Mouse (Mus musculus): ENCODE measurements around the gene Ntrk3. TPM values are rescaled to one million over a fixed set of nuclear protein-coding genes. Genes with fewer than 3 reads are reported as not detected.

Gene Ntrk3
- polyA plus RNA-seq, 1 experiment from 2014 or later = 4.5 TPM

DNA sequence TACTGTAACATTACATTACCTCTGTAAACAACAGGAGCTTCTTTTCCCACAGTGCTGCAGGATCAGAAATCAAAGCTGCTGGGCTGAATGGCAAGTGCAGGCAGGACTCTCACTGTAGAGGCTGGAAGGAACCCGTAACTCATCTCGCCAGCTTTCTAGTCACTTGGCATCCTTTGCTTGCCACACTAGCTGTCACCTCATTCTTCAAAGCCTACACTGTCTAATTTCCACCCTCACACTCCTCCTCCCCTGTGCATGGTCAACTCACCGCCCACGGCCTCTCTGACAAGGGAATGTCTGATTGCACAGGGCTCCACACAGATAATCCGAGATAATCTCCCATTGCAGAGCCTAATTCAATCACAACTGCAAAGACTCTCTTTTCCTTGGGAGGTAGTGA is 327.8 kb downstream of the Ntrk3 start:
- H3K27ac ChIP-seq = no peak overlapping the region
- H3K27me3 ChIP-seq (ENCODE audit: insufficient read depth, poor library complexity, severe bottlenecking) = no peaks in the 10 kb centered on the region
- no peaks in the 10 kb centered on the region for H3K4me1 ChIP-seq (replicated peaks)
- no peak for DNase-seq (ENCODE audit: low spot score)
- no peak overlapping the region for H3K4me3 ChIP-seq
- no peaks in the 10 kb centered on the region for H3K9me3 ChIP-seq
- no peaks in the 10 kb centered on the region for H3K36me3 ChIP-seq
- WGBS = 86% methylated on average over 5 of the region's 5 CpGs

DNA sequence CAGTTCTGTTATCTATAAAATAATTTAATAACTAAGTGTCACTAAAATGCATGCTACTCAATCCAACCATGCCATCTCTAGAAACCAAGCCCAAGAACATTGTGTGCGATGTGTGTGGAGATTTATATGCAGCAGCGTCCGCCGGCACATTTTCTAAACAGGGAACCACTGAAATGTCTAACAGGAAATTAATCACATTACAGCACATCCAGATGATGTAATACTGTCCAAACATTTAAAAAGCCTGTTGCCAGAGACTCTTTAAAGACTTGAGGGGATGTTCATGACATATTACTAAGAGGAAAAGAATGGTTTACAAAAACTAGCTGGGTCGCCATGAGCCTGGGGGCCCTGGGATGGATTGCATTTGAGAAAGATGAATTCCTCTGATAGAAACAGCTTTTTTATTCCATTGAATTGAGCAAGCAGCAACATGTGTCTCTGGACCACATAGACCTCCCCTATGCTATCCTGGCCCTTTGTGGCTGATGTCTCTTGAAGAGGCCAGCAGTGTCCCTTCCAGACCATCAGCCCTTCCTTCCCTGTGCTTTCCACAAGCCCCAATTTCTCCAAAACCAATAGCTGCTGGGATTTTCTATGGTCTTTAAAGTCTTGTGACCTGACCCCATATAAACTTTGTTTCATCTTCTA is 331.0 kb downstream of the Ntrk3 start:
- H3K4me3 ChIP-seq = no peak overlapping the region
- no peaks in the 10 kb centered on the region for H3K9me3 ChIP-seq
- no peaks in the 10 kb centered on the region for H3K36me3 ChIP-seq
- no peaks in the 10 kb centered on the region for H3K27me3 ChIP-seq (ENCODE audit: insufficient read depth, poor library complexity, severe bottlenecking)
- 94% methylated on average over 5 of the region's 5 CpGs for WGBS
- H3K27ac ChIP-seq = no peak overlapping the region
- H3K4me1 ChIP-seq (replicated peaks) = no peaks in the 10 kb centered on the region
- DNase-seq (ENCODE audit: low spot score) = no peak

DNA sequence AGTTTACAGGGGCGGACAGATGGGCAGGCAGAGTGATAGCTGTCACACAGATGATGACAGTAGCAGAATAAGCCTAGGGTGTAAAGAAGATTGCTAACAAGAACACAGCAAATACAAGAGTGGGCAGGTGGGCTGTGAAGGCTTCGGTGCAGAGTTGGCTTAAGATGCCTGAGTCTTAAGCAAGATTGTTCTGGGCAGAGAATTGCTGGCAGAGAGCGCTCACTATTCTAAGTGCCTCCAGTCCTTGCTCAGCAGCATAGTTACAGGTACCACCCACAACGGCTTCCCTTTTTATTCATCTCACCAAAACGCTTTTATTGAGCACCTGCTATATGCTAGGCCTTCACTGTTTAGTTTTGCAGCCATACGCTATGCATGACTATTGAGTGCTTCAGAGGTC is 333.3 kb downstream of the Ntrk3 start:
- H3K27me3 ChIP-seq (ENCODE audit: insufficient read depth, poor library complexity, severe bottlenecking) = no peaks in the 10 kb centered on the region
- H3K4me1 ChIP-seq (replicated peaks) = no peaks in the 10 kb centered on the region
- H3K36me3 ChIP-seq = no peaks in the 10 kb centered on the region
- H3K27ac ChIP-seq = no peak overlapping the region
- H3K9me3 ChIP-seq = no peaks in the 10 kb centered on the region
- no peak overlapping the region for H3K4me3 ChIP-seq
- 94% methylated on average over 6 of the region's 6 CpGs for WGBS
- DNase-seq (ENCODE audit: low spot score) = no peak

DNA sequence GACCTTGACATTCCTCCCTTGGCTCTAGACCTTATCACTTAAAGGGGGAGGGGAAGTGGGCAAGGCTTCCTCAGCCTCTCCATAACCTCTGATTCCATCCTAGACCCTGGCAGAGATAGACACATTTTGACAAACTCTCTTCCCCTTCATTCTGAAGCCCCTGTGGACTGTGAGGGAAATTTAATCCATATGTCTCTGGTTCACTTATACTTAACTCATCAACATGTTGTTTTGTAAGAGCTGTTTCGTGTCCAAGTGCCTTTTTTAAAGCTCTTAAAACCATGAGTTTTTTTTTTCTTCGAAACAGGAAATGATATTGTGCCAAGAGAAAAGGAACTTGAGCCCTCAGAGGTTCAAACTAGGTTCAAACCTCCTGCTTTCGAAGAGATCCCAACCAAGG is 335.3 kb downstream of the Ntrk3 start:
- H3K27ac ChIP-seq = no peak overlapping the region
- H3K4me1 ChIP-seq (replicated peaks) = no peaks in the 10 kb centered on the region
- no peaks in the 10 kb centered on the region for H3K27me3 ChIP-seq (ENCODE audit: insufficient read depth, poor library complexity, severe bottlenecking)
- no peak for DNase-seq (ENCODE audit: low spot score)
- WGBS = 76% methylated on average over 3 of the region's 3 CpGs
- no peaks in the 10 kb centered on the region for H3K9me3 ChIP-seq
- no peaks in the 10 kb centered on the region for H3K36me3 ChIP-seq
- H3K4me3 ChIP-seq = no peak overlapping the region

DNA sequence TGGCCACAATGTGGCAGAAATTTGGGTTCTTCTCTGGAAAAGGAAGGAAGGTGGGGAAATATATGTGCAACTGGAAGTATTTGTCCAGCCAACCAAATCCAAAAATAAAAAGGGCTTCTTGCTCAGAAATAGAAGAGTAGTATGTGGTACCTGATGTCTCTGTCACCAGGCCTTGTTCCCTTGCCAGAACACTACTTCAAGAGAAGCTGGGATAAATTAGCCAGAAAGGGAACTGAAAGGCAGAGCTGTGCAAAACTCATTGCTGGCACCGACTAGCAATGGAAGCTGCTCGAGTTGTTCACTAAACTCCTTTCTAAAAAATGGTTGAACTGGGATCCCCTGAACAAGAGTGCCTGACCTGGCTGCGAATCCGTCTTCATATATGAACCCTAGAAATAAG is 337.6 kb downstream of the Ntrk3 start:
- Histone ChIP-seq H3K4me3 (no peak overlapping the region), H3K27ac (no peak overlapping the region), H3K27me3 (ENCODE audit: insufficient read depth, poor library complexity, severe bottlenecking) (no peaks in the 10 kb centered on the region), H3K4me1 (replicated peaks) (no peaks in the 10 kb centered on the region), H3K36me3 (no peaks in the 10 kb centered on the region), H3K9me3 (no peaks in the 10 kb centered on the region)
- DNase-seq (ENCODE audit: low spot score) = no peak
- WGBS = 90% methylated on average over 4 of the region's 4 CpGs

DNA sequence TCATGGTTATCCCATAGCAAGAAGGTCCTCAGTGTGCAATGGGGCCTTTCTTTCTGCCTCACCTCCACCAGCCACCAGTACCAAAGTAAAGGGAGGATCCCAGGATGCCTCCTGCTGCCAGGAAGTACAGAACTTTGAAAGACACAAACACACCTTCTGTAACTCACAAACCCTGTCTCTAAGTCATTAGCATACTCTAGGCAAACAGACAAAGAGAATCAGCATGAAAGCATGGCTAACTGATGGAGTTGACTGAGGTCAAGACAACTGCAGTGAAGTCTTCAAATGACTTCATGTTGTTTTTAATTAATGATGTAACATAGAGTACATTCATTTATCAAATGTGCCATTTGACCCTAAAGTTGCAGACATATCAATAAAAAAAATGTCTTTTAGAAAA is 339.4 kb downstream of the Ntrk3 start:
- H3K27ac ChIP-seq = no peak overlapping the region
- H3K4me1 ChIP-seq (replicated peaks) = no peaks in the 10 kb centered on the region
- no peak overlapping the region for H3K4me3 ChIP-seq
- H3K36me3 ChIP-seq = no peaks in the 10 kb centered on the region
- H3K9me3 ChIP-seq = 0 out of 2 replicates have a peak, but pooled peaks cover 3% of the 10 kb centered on the region
- H3K27me3 ChIP-seq (ENCODE audit: insufficient read depth, poor library complexity, severe bottlenecking) = no peaks in the 10 kb centered on the region
- no peak for DNase-seq (ENCODE audit: low spot score)

DNA sequence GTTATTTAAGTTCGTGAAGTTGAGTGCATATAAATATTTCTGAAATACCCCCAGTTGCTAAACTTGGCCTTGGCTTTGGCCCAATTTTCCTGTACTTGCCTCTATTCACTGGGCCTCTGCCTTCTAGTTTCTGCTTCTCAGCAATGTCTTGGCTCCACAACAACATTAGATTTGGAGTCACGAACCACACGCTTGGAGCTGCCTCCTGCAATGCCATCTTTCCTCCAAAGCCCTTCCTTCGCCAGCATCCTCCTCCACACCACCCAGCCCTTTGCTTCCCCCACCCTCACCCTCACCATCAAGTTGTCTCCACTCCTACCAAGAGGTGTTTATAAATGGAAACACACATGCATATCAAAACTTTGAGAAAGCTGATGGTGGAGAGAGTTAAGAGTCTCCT is 340.6 kb downstream of the Ntrk3 start:
- H3K9me3 ChIP-seq = 0 out of 2 replicates have a peak, but pooled peaks cover 5% of the 10 kb centered on the region
- no peak overlapping the region for H3K4me3 ChIP-seq
- no peaks in the 10 kb centered on the region for H3K36me3 ChIP-seq
- no peaks in the 10 kb centered on the region for H3K4me1 ChIP-seq (replicated peaks)
- no peaks in the 10 kb centered on the region for H3K27me3 ChIP-seq (ENCODE audit: insufficient read depth, poor library complexity, severe bottlenecking)
- H3K27ac ChIP-seq = no peak overlapping the region
- WGBS = 90% methylated on average over 4 of the region's 4 CpGs
- DNase-seq (ENCODE audit: low spot score) = no peak

DNA sequence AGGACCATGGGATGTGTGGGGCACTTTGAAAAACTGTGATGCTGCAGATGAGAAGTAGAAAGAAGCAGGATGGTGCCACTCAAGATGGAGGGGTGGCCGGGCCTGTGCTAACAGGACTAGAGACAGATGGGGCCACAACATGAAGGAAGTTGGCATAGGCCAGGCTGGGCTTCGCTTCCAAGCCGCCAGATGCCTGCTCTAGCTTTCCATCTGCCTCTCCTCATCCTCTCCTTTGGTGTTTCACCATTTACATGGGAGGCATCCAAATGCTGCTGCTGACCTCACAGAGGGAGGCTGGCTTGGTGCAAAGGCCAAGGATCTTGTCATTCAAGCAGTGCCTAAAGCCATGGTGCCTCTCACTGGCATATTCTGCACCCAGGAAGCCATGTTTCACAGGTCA is 347.8 kb downstream of the Ntrk3 start:
- no peak for DNase-seq (ENCODE audit: low spot score)
- Histone ChIP-seq H3K4me1 (replicated peaks) (no peaks in the 10 kb centered on the region), H3K27ac (no peak overlapping the region), H3K27me3 (ENCODE audit: insufficient read depth, poor library complexity, severe bottlenecking) (no peaks in the 10 kb centered on the region), H3K9me3 (0 out of 2 replicates have a peak, but pooled peaks cover 5% of the 10 kb centered on the region), H3K4me3 (no peak overlapping the region), H3K36me3 (no peaks in the 10 kb centered on the region)
- 95% methylated on average over 3 of the region's 3 CpGs for WGBS

DNA sequence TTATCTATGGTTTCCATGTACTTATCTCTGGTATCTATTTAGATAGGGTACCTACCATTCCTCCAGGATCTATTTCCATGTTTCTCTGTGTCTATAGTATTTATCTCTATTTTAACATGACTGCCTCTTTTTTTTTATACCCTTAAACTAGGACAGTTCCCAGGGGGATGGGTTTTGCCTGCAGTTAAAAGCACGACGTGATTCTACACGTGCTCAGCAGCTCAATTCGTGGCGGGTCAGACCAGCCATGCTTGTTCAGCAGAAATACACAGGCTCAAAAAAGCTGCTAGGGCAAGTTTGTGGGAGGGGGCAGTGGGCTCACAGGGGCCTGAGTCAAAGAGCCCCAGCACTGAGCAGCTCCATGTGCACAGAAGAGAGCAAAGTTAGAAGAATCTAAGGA is 349.7 kb downstream of the Ntrk3 start:
- Histone ChIP-seq H3K27me3 (ENCODE audit: insufficient read depth, poor library complexity, severe bottlenecking) (no peaks in the 10 kb centered on the region), H3K27ac (no peak overlapping the region), H3K4me1 (replicated peaks) (no peaks in the 10 kb centered on the region), H3K4me3 (no peak overlapping the region), H3K9me3 (no peaks in the 10 kb centered on the region), H3K36me3 (no peaks in the 10 kb centered on the region)
- 86% methylated on average over 5 of the region's 5 CpGs for WGBS
- DNase-seq (ENCODE audit: low spot score) = no peak

DNA sequence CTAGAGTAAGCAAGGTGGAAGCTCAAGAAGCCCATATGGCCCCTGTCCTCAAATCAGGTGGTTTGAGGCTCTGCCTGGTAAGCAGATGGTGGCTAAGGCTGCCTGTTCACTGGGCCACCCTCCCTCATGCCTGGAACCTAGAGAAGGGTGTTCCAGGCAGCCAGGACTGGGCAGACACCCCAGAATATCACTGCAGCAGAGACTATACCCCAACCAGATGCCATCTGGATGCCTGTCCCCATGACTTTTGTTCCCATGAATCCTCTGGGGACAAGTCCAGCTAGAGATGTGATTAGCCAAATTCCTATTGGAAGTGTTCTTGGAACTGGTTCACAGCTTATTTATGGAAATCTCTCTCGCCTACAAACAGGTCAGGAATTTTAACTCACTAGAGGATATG is 351.8 kb downstream of the Ntrk3 start:
- no peak overlapping the region for H3K27ac ChIP-seq
- no peaks in the 10 kb centered on the region for H3K36me3 ChIP-seq
- DNase-seq (ENCODE audit: low spot score) = no peak
- H3K4me3 ChIP-seq = no peak overlapping the region
- 64% methylated on average over 1 of the region's 1 CpGs for WGBS
- H3K4me1 ChIP-seq (replicated peaks) = no peaks in the 10 kb centered on the region
- H3K9me3 ChIP-seq = no peaks in the 10 kb centered on the region
- H3K27me3 ChIP-seq (ENCODE audit: insufficient read depth, poor library complexity, severe bottlenecking) = no peaks in the 10 kb centered on the region

DNA sequence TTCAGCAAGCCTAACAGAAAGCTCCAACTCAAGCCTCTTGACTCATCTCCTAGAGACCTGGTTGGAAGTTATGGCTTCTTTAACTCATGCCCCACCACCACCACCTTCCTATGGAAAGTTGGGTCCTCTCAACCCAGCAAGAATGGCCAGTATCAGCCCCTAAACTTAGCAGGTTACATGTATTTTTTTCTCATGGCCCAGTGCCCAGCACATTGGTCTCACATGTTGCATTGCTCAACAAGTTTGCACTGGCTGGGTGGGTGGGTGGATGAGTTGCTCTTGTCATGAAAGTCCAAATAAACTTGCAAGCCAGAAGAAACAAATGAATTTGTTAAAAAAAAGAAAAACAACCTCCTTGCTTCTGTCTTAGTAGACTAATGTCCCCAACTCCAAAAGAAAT is 353.7 kb downstream of the Ntrk3 start:
- Histone ChIP-seq H3K27me3 (ENCODE audit: insufficient read depth, poor library complexity, severe bottlenecking) (no peaks in the 10 kb centered on the region), H3K4me1 (replicated peaks) (no peaks in the 10 kb centered on the region), H3K36me3 (no peaks in the 10 kb centered on the region), H3K4me3 (no peak overlapping the region), H3K9me3 (no peaks in the 10 kb centered on the region), H3K27ac (no peak overlapping the region)
- DNase-seq (ENCODE audit: low spot score) = no peak

DNA sequence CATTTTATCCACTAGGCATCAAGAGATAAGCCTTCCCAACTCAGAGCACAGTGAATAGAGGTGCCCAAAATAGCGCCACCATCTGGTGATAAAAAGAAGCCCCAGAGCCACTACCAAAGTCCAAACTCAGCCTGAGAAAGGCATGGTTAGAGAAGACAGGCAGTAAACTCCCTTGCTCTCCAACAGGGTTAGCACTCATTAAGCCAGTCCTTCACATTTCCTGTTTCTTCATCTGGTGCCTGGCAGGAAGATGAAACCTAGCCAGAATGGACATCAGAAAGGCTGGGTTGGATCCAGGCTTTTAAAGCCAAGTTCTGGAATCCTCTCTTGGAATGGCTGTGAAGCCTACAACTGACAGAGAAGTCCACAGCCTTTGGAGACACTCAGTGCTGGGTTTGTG is 355.7 kb downstream of the Ntrk3 start:
- no peaks in the 10 kb centered on the region for H3K36me3 ChIP-seq
- no peak overlapping the region for H3K4me3 ChIP-seq
- no peaks in the 10 kb centered on the region for H3K4me1 ChIP-seq (replicated peaks)
- H3K27me3 ChIP-seq (ENCODE audit: insufficient read depth, poor library complexity, severe bottlenecking) = no peaks in the 10 kb centered on the region
- H3K9me3 ChIP-seq = no peaks in the 10 kb centered on the region
- no peak for DNase-seq (ENCODE audit: low spot score)
- no peak overlapping the region for H3K27ac ChIP-seq
- 28% methylated on average over 1 of the region's 1 CpGs for WGBS

DNA sequence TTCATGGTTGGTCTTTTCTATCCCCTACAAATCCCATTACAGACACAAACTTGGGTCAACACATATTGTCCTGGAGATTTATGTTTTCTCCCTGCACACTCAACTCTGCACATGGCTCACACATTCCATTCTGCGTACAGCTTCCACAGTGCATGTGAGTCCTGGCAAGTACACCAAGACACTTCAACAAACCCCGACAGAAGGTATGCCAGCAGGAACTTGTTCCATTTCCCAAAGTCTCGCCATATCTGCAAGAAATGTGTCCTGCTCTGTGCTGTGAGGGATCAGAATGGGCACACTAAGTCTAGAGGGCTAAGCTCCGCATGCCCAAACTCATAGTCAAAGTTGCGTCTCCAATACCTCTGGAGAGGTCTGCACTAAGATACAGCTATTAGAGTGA is 358.0 kb downstream of the Ntrk3 start:
- no peaks in the 10 kb centered on the region for H3K36me3 ChIP-seq
- no peak for DNase-seq (ENCODE audit: low spot score)
- no peak overlapping the region for H3K4me3 ChIP-seq
- no peaks in the 10 kb centered on the region for H3K27me3 ChIP-seq (ENCODE audit: insufficient read depth, poor library complexity, severe bottlenecking)
- no peaks in the 10 kb centered on the region for H3K4me1 ChIP-seq (replicated peaks)
- H3K27ac ChIP-seq = no peak overlapping the region
- 93% methylated on average over 5 of the region's 5 CpGs for WGBS
- H3K9me3 ChIP-seq = no peaks in the 10 kb centered on the region

DNA sequence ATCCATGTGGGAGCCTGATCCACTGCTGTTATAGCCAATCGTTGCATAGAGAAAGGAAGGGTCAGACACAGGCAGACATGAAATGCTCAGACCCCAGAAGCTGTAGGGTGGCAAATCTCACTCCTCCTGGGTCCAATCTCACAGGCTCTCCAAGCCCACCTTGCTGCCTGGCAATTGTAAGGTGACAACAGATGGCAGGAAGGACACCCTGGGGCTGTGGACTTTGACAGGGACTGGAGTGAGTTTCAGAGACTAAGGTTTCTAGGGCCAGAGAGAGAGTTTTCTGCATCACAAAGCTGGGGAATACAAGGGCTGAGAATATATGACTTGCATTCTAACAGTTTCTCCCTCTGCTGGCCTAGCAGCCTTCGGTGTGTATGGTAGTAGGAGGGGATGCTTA is 359.5 kb downstream of the Ntrk3 start:
- H3K4me1 ChIP-seq (replicated peaks) = no peaks in the 10 kb centered on the region
- H3K9me3 ChIP-seq = no peaks in the 10 kb centered on the region
- no peak for DNase-seq (ENCODE audit: low spot score)
- no peaks in the 10 kb centered on the region for H3K36me3 ChIP-seq
- WGBS = 85% methylated on average over 2 of the region's 2 CpGs
- no peaks in the 10 kb centered on the region for H3K27me3 ChIP-seq (ENCODE audit: insufficient read depth, poor library complexity, severe bottlenecking)
- H3K4me3 ChIP-seq = no peak overlapping the region
- no peak overlapping the region for H3K27ac ChIP-seq

Data from hindbrain, embryonic 10.5 days (tissue).